Mouse (Mus musculus) lung, postnatal 0 days (tissue): ENCODE measurements around the gene Osgin1.

ENCODE experiments used
- CTCF ChIP-seq: IDR thresholded peaks from 2 replicates; pipeline ENCODE4 v1.5.1; 2016; ENCODE audit warnings: antibody characterized with exemption, mild to moderate bottlenecking
- EP300 ChIP-seq: IDR thresholded peaks from 2 replicates; pipeline ENCODE4 v1.6.1; 2016; ENCODE audit warnings: antibody characterized with exemption, mild to moderate bottlenecking, control low read depth

DNA sequence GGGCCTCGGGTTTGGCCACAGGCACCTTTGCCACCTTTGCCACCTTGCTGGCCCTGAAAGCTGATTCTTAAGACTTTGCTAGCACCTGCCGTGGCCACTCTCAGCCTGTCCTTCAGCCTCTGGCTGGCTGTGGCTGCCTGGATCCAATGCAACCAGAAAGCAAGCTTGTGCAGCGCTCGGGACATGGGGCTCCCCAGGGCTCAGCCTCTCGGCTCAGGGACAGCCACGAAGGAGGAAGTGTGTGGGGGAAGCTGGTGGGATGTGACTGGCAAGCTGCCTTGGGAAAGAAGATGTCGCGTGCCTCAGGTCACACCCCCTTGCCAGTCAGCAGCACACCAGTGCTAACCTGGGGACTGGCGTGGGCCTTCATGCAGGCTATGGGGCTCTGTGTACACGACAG lies 9.2 kb upstream of the Osgin1 start:
- no peak for TF ChIP-seq EP300
- TF ChIP-seq CTCF = no peak
